Mouse (Mus musculus) kidney, postnatal 25 days (tissue): Measurements from ENCODE around the gene 1700012A03Rik.

Experiments
- DNase-seq, 2 experiments: peaks; one replicate each; pipeline ENCODE4 v3.0.0; 2021; ENCODE audit warnings: mixed read lengths in 2 of 2

Gene 1700012A03Rik

GRCm38 (mm10) chr6:32105547-32106275 lies 55.7 kb downstream of the 1700012A03Rik start:
- no peak for DNase-seq
